In genomic region chr5:88933454-88933853, GRCm38 (mm10) we compare ENCODE assay signal across 13 mouse cellular contexts. TPM values are rescaled to one million over a fixed set of nuclear protein-coding genes. Genes with fewer than 3 reads are reported as not detected.
DNase-seq lines count a peak whose midpoint lies in the region; ATAC-seq and TF ChIP-seq lines count a peak whose summit lies in the region.
"Had no signal": no experiment of that assay in that cellular context is flagged by ENCODE, and none has a peak within 500 bp of the region (broad histone marks: within the 10 kb centered on the region; RNA-seq: fewer than 3 reads in every experiment).

No protein-coding gene starts in this region.

- H3K36me3 ChIP-seq in forebrain, postnatal 0 days (ENCODE audit: insufficient read depth): no peaks in the 10 kb centered on the region
- H3K36me3 ChIP-seq in forebrain, embryonic 12.5 days (replicated peaks): no peaks in the 10 kb centered on the region
- H3K36me3 ChIP-seq in limb, embryonic 12.5 days: no peaks in the 10 kb centered on the region
- H3K36me3 ChIP-seq in limb, embryonic 10.5 days: no peaks in the 10 kb centered on the region
- no peaks in the 10 kb centered on the region for H3K36me3 ChIP-seq in heart, embryonic 14.5 days (ENCODE audit: control insufficient read depth, insufficient read depth, low read length)
- no peaks in the 10 kb centered on the region for H3K36me3 ChIP-seq in midbrain, postnatal 0 days (ENCODE audit: insufficient read depth, low read length)
- H3K36me3 ChIP-seq: limb, embryonic 15.5 days had no signal

- peaks cover 30% of the 10 kb centered on the region for H3K4me1 ChIP-seq in forebrain, postnatal 0 days (ENCODE audit: insufficient read depth)
- H3K4me1 ChIP-seq in forebrain, embryonic 12.5 days: peaks cover 24% of the 10 kb centered on the region
- peaks cover 23% of the 10 kb centered on the region for H3K4me1 ChIP-seq in limb, embryonic 12.5 days (replicated peaks)
- H3K4me1 ChIP-seq in limb, embryonic 10.5 days: peaks cover 21% of the 10 kb centered on the region
- peaks cover 38 to 71% of the 10 kb centered on the region in 2 experiments for H3K4me1 ChIP-seq in heart, embryonic 14.5 days (ENCODE audit: control insufficient read depth in 2 of 2, insufficient read depth in 2 of 2, low read length in 2 of 2)
- peaks cover 8% of the 10 kb centered on the region; the same call in 1 of the 2 replicates for H3K4me1 ChIP-seq in midbrain, postnatal 0 days (ENCODE audit: insufficient read depth, low read length)

- ATAC-seq in forebrain, postnatal 0 days: no peak
- no peak for ATAC-seq in forebrain, embryonic 12.5 days (ENCODE audit: low FRiP score)
- no peak for ATAC-seq in limb, embryonic 12.5 days (ENCODE audit: insufficient number of reproducible peaks, insufficient read depth, low FRiP score, low TSS enrichment, low read depth)
- ATAC-seq in heart, embryonic 14.5 days (ENCODE audit: insufficient number of reproducible peaks, insufficient read depth, low FRiP score, low read depth): no peak
- ATAC-seq in midbrain, postnatal 0 days (ENCODE audit: low FRiP score): no peak
- no peak for ATAC-seq in megakaryocyte, adult 5-6 weeks (ENCODE audit: poor library complexity, severe bottlenecking)

- no peak for TF ChIP-seq CTCF in forebrain, postnatal 0 days (IDR thresholded peaks at IDR 0.05; ENCODE audit: low read depth)
- no peak for TF ChIP-seq CTCF in midbrain, postnatal 0 days (IDR thresholded peaks at IDR 0.05)

- H3K4me2 ChIP-seq in forebrain, postnatal 0 days (ENCODE audit: low read depth): peak overlapping the region; percentile 34
- H3K4me2 ChIP-seq in forebrain, embryonic 12.5 days: no peak overlapping the region
- H3K4me2 ChIP-seq in limb, embryonic 12.5 days: no peak overlapping the region
- H3K4me2 ChIP-seq in heart, embryonic 14.5 days (ENCODE audit: low read length): peak overlapping the region; percentile 56
- H3K4me2 ChIP-seq in midbrain, postnatal 0 days (ENCODE audit: low read depth, low read length, poor library complexity, severe bottlenecking): peak overlapping the region; percentile 34
- H3K4me2 ChIP-seq: limb, embryonic 15.5 days had no signal

- DNase-seq in forebrain, postnatal 0 days: peak; percentile 13
- DNase-seq in limb, embryonic 10.5 days (ENCODE audit: low spot score): no peak
- no peak for DNase-seq in midbrain, postnatal 0 days (ENCODE audit: low spot score)
- DNase-seq in natural killer cell, adult 2 months (ENCODE audit: low spot score in 2 of 2): no peak
- DNase-seq: adrenal gland, postnatal 14 days; cerebellum, postnatal 10 days; kidney, postnatal 25 days had no signal

- WGBS in forebrain, postnatal 0 days: 30% methylated on average over 7 of the region's 7 CpGs
- WGBS in forebrain, embryonic 12.5 days: 66% methylated on average over 7 of the region's 7 CpGs
- 50% methylated on average over 7 of the region's 7 CpGs for WGBS in limb, embryonic 12.5 days
- 88% methylated on average over 7 of the region's 7 CpGs for WGBS in limb, embryonic 10.5 days
- 33% methylated on average over 7 of the region's 7 CpGs for WGBS in heart, embryonic 14.5 days
- WGBS in midbrain, postnatal 0 days: 31% methylated on average over 7 of the region's 7 CpGs

- H3K9ac ChIP-seq in forebrain, postnatal 0 days: no peak overlapping the region
- no peak overlapping the region for H3K9ac ChIP-seq in forebrain, embryonic 12.5 days
- H3K9ac ChIP-seq in limb, embryonic 12.5 days (replicated peaks): no peak overlapping the region
- peak overlapping the region; percentile 45 for H3K9ac ChIP-seq in heart, embryonic 14.5 days (ENCODE audit: low read length)
- no peak overlapping the region for H3K9ac ChIP-seq in midbrain, postnatal 0 days (replicated peaks; ENCODE audit: low read length, poor library complexity, severe bottlenecking)
- H3K9ac ChIP-seq: limb, embryonic 15.5 days had no signal

- H3K27ac ChIP-seq in forebrain, postnatal 0 days (ENCODE audit: low read depth, low read length): no peak overlapping the region
- no peak overlapping the region for H3K27ac ChIP-seq in forebrain, embryonic 12.5 days
- H3K27ac ChIP-seq in limb, embryonic 12.5 days: 0 out of 2 replicates have a peak overlapping the region, but pooled peaks have one; percentile 45
- H3K27ac ChIP-seq in limb, embryonic 10.5 days: no peak overlapping the region
- peak overlapping the region; percentile 28 to 85 for H3K27ac ChIP-seq in heart, embryonic 14.5 days (replicated peaks in 1 of 2; ENCODE audit: control insufficient read depth in 1 of 2, insufficient read depth in 1 of 2, low read depth in 2 of 2, low read length in 2 of 2)
- no peak overlapping the region for H3K27ac ChIP-seq in midbrain, postnatal 0 days (ENCODE audit: low read depth, low read length)
- H3K27ac ChIP-seq: limb, embryonic 15.5 days had no signal

- no peak overlapping the region for H3K4me3 ChIP-seq in forebrain, postnatal 0 days (ENCODE audit: low read depth, low read length)
- no peak overlapping the region for H3K4me3 ChIP-seq in forebrain, embryonic 12.5 days (replicated peaks)
- no peak overlapping the region for H3K4me3 ChIP-seq in limb, embryonic 12.5 days (replicated peaks)
- no peak overlapping the region for H3K4me3 ChIP-seq in limb, embryonic 10.5 days
- H3K4me3 ChIP-seq in heart, embryonic 14.5 days (ENCODE audit: control insufficient read depth in 1 of 2, insufficient read depth in 1 of 2, low read depth in 1 of 2, low read length in 2 of 2): no peak overlapping the region
- no peak overlapping the region for H3K4me3 ChIP-seq in midbrain, postnatal 0 days (ENCODE audit: low read depth, low read length)
- H3K4me3 ChIP-seq: limb, embryonic 15.5 days had no signal

- H3K27me3 ChIP-seq in forebrain, postnatal 0 days (ENCODE audit: insufficient read depth, low read length): no peaks in the 10 kb centered on the region
- H3K27me3 ChIP-seq in forebrain, embryonic 12.5 days: no peaks in the 10 kb centered on the region
- no peaks in the 10 kb centered on the region for H3K27me3 ChIP-seq in limb, embryonic 12.5 days
- H3K27me3 ChIP-seq in limb, embryonic 10.5 days (ENCODE audit: low read depth, poor library complexity, severe bottlenecking): no peaks in the 10 kb centered on the region
- H3K27me3 ChIP-seq in heart, embryonic 14.5 days (ENCODE audit: control insufficient read depth, insufficient read depth, low read length): no peaks in the 10 kb centered on the region
- no peaks in the 10 kb centered on the region for H3K27me3 ChIP-seq in midbrain, postnatal 0 days (ENCODE audit: insufficient read depth, low read length)
- H3K27me3 ChIP-seq: limb, embryonic 15.5 days had no signal

- H3K9me3 ChIP-seq in forebrain, postnatal 0 days (ENCODE audit: low read length): no peaks in the 10 kb centered on the region
- no peaks in the 10 kb centered on the region for H3K9me3 ChIP-seq in forebrain, embryonic 12.5 days
- H3K9me3 ChIP-seq in limb, embryonic 12.5 days: no peaks in the 10 kb centered on the region
- H3K9me3 ChIP-seq in limb, embryonic 10.5 days (replicated peaks): no peaks in the 10 kb centered on the region
- H3K9me3 ChIP-seq in heart, embryonic 14.5 days (ENCODE audit: control insufficient read depth, low read length): no peaks in the 10 kb centered on the region
- H3K9me3 ChIP-seq in midbrain, postnatal 0 days (ENCODE audit: low read length): no peaks in the 10 kb centered on the region
- H3K9me3 ChIP-seq: limb, embryonic 15.5 days had no signal

RNA-seq across cellular contexts. Expression of gene Slc4a4, which starts 46.8 kb away (rescaled TPM):
- total RNA-seq in forebrain, postnatal 0 days (2014; rRNA removed): 24.5 and 34.7 TPM in 2 replicates
- polyA plus RNA-seq in forebrain, postnatal 0 days (2015; fragmentation: Nextera tagmentation; extraction: Ambion mirVana): 3.7 and 11.8 TPM in 2 replicates
- polyA plus RNA-seq in forebrain, embryonic 12.5 days (2016; fragmentation: Nextera tagmentation; extraction: Ambion mirVana): 1.7 and 2.3 TPM in 2 replicates
- 1.8 and 1.9 TPM in 2 replicates for polyA plus RNA-seq in limb, embryonic 12.5 days (2016; fragmentation: Nextera tagmentation; extraction: Ambion mirVana)
- 2.2 and 2.5 TPM in 2 replicates for polyA plus RNA-seq in limb, embryonic 10.5 days (2016; fragmentation: Nextera tagmentation; extraction: Ambion mirVana)
- polyA plus RNA-seq in heart, embryonic 14.5 days (2014; fragmentation: Nextera tagmentation; extraction: Ambion mirVana): 7.0 and 7.3 TPM in 2 replicates
- 57.3 and 61.6 TPM in 2 replicates for total RNA-seq in midbrain, postnatal 0 days (2014; rRNA removed)
- 16.7 and 17.4 TPM in 2 replicates for polyA plus RNA-seq in midbrain, postnatal 0 days (2015; fragmentation: Nextera tagmentation; extraction: Ambion mirVana)
- not detected in 2 replicates for total RNA-seq in megakaryocyte, adult 5-6 weeks (2015)
- total RNA-seq in megakaryocyte, adult 5-6 weeks (2017): not detected in 2 replicates
- total RNA-seq: monocyte, adult 5-6 weeks had no signal

Comparison
In these comparisons a context has a peak if more than half of its experiments do, and no peak if none do; other contexts are left out.
1. H3K27ac ChIP-seq: peak in limb, embryonic 12.5 days (single experiment) and heart, embryonic 14.5 days (2 of 2); none in forebrain, postnatal 0 days (single experiment), forebrain, embryonic 12.5 days (single experiment), limb, embryonic 10.5 days (single experiment) and midbrain, postnatal 0 days (single experiment).
2. H3K4me2 ChIP-seq: peak in forebrain, postnatal 0 days (single experiment), heart, embryonic 14.5 days (single experiment) and midbrain, postnatal 0 days (single experiment); none in forebrain, embryonic 12.5 days (single experiment) and limb, embryonic 12.5 days (single experiment).